Mouse (Mus musculus): ENCODE data around the gene Gstm2.

- TF ChIP-seq CTCF (IDR thresholded peaks at IDR 0.05; ENCODE audit: borderline replicate concordance, control insufficient read depth, extremely low read depth, insufficient read depth, low read length, poor library complexity) (no peak), POLR2A (IDR thresholded peaks at IDR 0.05; ENCODE audit: control insufficient read depth, extremely low read depth, insufficient read depth, low read length, poor library complexity) (no peak)
These were observed 45.9 kb upstream of the Gstm2 start for GRCm38 (mm10) chr3:108032113-108032512.
